Mouse (Mus musculus) liver, embryonic 14.5 days (tissue): ENCODE data around the gene Lpxn. TPM values are rescaled to one million over a fixed set of nuclear protein-coding genes. Genes with fewer than 3 reads are reported as not detected.

ENCODE experiments used
- ATAC-seq: fragments of 200-750 bp; cut with Nextera tagmentation; 2 replicates; pipeline ENCODE4 v1.8.0; 2017; ENCODE audit warnings: moderate number of reproducible peaks, mild to moderate bottlenecking, moderate library complexity; ENCODE audit not compliant: insufficient read depth
- DNase-seq, 3 experiments: peaks; one replicate each; pipeline ENCODE4 v3.0.0-alpha.2; 2012 to 2013; ENCODE audit warnings: low read depth in 3 of 3, low spot score in 3 of 3
- H3K27ac ChIP-seq: fragments of 300-500 bp; sonication (generic); 2 replicates; pipeline ENCODE4 v1.5.1; 2014; ENCODE audit warnings: moderate library complexity, mild to moderate bottlenecking, control low read depth, inconsistent platforms
- H3K27me3 ChIP-seq: fragments of 300-500 bp; sonication (generic); 2 replicates; pipeline ENCODE4 v1.6.1; 2014; ENCODE audit warnings: mild to moderate bottlenecking, low read length, moderate library complexity; ENCODE audit not compliant: control insufficient read depth, insufficient read depth
- H3K36me3 ChIP-seq: fragments of 300-500 bp; sonication (generic); replicated peaks from 2 replicates; pipeline ENCODE4 v1.6.1; 2014; ENCODE audit warnings: low read depth; ENCODE audit not compliant: control insufficient read depth, insufficient read depth
- H3K4me1 ChIP-seq, 2 experiments: fragments of 200-500 bp in 1 of 2; fragments of 300-500 bp in 1 of 2; sonication (generic) in 1 of 2; replicated peaks; 2 replicates each; pipeline ENCODE4 v1.6.1; 2012 to 2014; ENCODE audit warnings: antibody characterized with exemption in 1 of 2, inconsistent platforms in 1 of 2, low read length in 1 of 2; ENCODE audit not compliant: control insufficient read depth in 2 of 2, insufficient read depth in 2 of 2
- H3K4me2 ChIP-seq: fragments of 300-500 bp; sonication (generic); 2 replicates; pipeline ENCODE4 v1.6.1; 2014; ENCODE audit warnings: low read depth, mild to moderate bottlenecking, control low read depth, moderate library complexity
- H3K4me3 ChIP-seq, 2 experiments: fragments of 200-500 bp in 1 of 2; fragments of 300-500 bp in 1 of 2; sonication (generic) in 1 of 2; 2 replicates each; pipeline ENCODE4 v1.5.1; 2012 to 2014; ENCODE audit warnings: low read depth in 2 of 2, low read length in 2 of 2, mild to moderate bottlenecking in 2 of 2, control low read depth in 1 of 2, inconsistent platforms in 1 of 2, moderate library complexity in 1 of 2; ENCODE audit not compliant: insufficient read depth in 1 of 2
- H3K9ac ChIP-seq: fragments of 300-500 bp; sonication (generic); replicated peaks from 2 replicates; pipeline ENCODE4 v1.6.1; 2014; ENCODE audit warnings: mild to moderate bottlenecking, control low read depth, moderate library complexity
- H3K9me3 ChIP-seq: fragments of 300-500 bp; sonication (generic); 2 replicates; pipeline ENCODE4 v1.6.1; 2016; ENCODE audit warnings: low read length, mixed read lengths; ENCODE audit not compliant: control insufficient read depth
- CTCF ChIP-seq: IDR thresholded peaks from 2 replicates; pipeline ENCODE4 v1.5.1; 2016; ENCODE audit warnings: antibody characterized with exemption, low read depth, control low read depth
- EP300 ChIP-seq: IDR thresholded peaks from 2 replicates; pipeline ENCODE4 v1.6.1; 2016; ENCODE audit warnings: antibody characterized with exemption, low read depth
- WGBS: fragments of 180-500 bp; shearing (Covaris S2); extraction: QIAGEN DNeasy Blood & Tissue Kit; methylation state at CpG from one replicate; pipeline ENCODE4 v1.1.7; 2014; ENCODE audit not compliant: insufficient replicate concordance; 5-methylcytosine and 5-hydroxymethylcytosine counted together
- polyA plus RNA-seq, 2 experiments: library from polyadenylated mRNA; depleted of rRNA in 1 of 2; stranded (reverse) in 1 of 2; unstranded in 1 of 2; fragments of >200 nt; fragmentation: Nextera tagmentation in 1 of 2; extraction: Ambion mirVana in 1 of 2; gene quantifications; 2 replicates each; pipeline versions ENCODE4 v1.2.1 to v1.2.3; 2012 to 2014

The Lpxn gene
- polyA plus RNA-seq, 2 experiments, result 1.3 to 2.7 TPM

GRCm38 (mm10) chr19:12831559-12831958, 35.6 kb downstream of the Lpxn start:
- Histone ChIP-seq H3K36me3 (no peaks in the 10 kb centered on the region), H3K4me1 (peaks cover 2 to 5% of the 10 kb centered on the region in 2 experiments; a peak in 2 of 4 replicates), H3K27me3 (no peaks in the 10 kb centered on the region), H3K9me3 (no peaks in the 10 kb centered on the region), H3K9ac (no peak overlapping the region), H3K4me2 (no peak overlapping the region), H3K4me3 (no peak overlapping the region), H3K27ac (no peak overlapping the region)
- DNase-seq (no peak), ATAC-seq (no peak)
- no peak for TF ChIP-seq CTCF
- no peak for TF ChIP-seq EP300
- WGBS, result 44% methylated on average over 1 of the region's 1 CpGs

DNA sequence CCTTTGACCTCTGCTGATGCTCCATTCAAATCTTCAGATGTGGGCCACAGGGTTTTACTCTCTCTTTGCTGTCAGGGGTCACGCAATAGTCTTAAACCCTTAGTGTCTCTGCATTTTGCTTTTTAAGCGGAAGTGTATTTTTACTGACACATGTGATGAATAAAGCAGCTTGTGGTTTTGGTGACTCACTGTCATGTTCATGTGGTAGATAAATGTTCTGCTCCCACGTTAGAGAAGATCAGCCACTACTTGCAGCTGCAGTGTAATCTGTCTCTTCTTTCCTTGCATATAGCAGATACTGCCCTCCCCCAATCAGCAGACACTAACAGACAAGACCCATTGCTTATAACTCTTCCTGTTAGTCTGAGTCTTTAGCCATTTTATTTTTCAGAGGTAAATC, 37.6 kb downstream of the Lpxn start:
- DNase-seq (peak; percentile 20 to 29 (median 27)), ATAC-seq (peak; percentile 75; the same call in 1 of the 2 replicates)
- Histone ChIP-seq H3K27me3 (no peaks in the 10 kb centered on the region), H3K9ac (no peak overlapping the region), H3K4me2 (no peak overlapping the region), H3K4me1 (peaks cover 2 to 5% of the 10 kb centered on the region in 2 experiments; a peak in 2 of 4 replicates), H3K36me3 (no peaks in the 10 kb centered on the region), H3K27ac (no peak overlapping the region), H3K4me3 (no peak overlapping the region), H3K9me3 (no peaks in the 10 kb centered on the region)
- TF ChIP-seq CTCF (no peak), EP300 (0 out of 2 replicates have a peak, but pooled peaks have one; percentile 43)
- 8% methylated on average over 3 of the region's 3 CpGs for WGBS

GRCm38 (mm10) chr19:12838507-12838906, 42.5 kb downstream of the Lpxn start:
- H3K27ac ChIP-seq, result no peak overlapping the region
- no peak overlapping the region for H3K4me2 ChIP-seq
- H3K4me3 ChIP-seq, result no peak overlapping the region
- H3K9ac ChIP-seq, result no peak overlapping the region
- no peak for TF ChIP-seq CTCF
- TF ChIP-seq EP300, result no peak
- 53% methylated on average over 1 of the region's 1 CpGs for WGBS
- H3K36me3 ChIP-seq, result no peaks in the 10 kb centered on the region
- H3K27me3 ChIP-seq, result no peaks in the 10 kb centered on the region
- ATAC-seq (no peak), DNase-seq (no peak)
- H3K9me3 ChIP-seq, result no peaks in the 10 kb centered on the region
- H3K4me1 ChIP-seq, result no peaks in the 10 kb centered on the region; a peak in 1 of 4 replicates

DNA sequence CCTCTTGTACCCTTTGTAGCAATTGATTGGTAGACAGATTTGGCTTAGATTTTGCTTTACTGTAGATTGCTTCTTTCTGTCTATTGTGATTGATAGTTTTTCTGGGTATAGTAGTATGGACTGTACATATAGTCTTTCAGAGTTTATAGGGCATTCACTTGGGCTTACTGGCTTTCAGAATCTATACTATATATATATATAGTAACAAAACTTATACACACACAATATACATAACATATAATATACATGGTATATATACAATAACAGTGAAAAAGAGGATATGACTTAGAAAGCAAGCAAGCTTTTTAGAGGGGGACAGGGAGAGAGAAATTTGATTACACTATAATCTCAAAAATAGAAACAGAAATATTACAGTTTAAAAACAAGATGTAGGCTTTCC, 50.4 kb downstream of the Lpxn start, which contains the start of gene Gm5244:
Gene Gm5244, plus strand, starts transcription at position 301 of the 400 bp plus-strand sequence.
- Histone ChIP-seq H3K36me3 (no peaks in the 10 kb centered on the region), H3K9ac (no peak within 1 kb of the TSS), H3K4me2 (no peak within 1 kb of the TSS), H3K27ac (no peak within 1 kb of the TSS), H3K27me3 (no peaks in the 10 kb centered on the region), H3K9me3 (no peaks in the 10 kb centered on the region), H3K4me3 (no peak within 1 kb of the TSS), H3K4me1 (no peaks in the 10 kb centered on the region)
- no peak for TF ChIP-seq CTCF
- no peak for TF ChIP-seq EP300
- DNase-seq, result no peak
- no peak for ATAC-seq

GRCm38 (mm10) chr19:12856983-12857382, 61.0 kb downstream of the Lpxn start, which contains the start of gene Olfr1444:
Gene Olfr1444, plus strand, starts transcription at chr19:12857283.
- 35% methylated on average over 1 of the region's 1 CpGs for WGBS
- ATAC-seq, result no peak
- no peaks in the 10 kb centered on the region for H3K4me1 ChIP-seq
- DNase-seq, result no peak
- TF ChIP-seq EP300 (no peak), CTCF (no peak)
- H3K36me3 ChIP-seq, result no peaks in the 10 kb centered on the region
- no peak within 1 kb of the TSS for H3K4me2 ChIP-seq
- no peak within 1 kb of the TSS for H3K27ac ChIP-seq
- no peak within 1 kb of the TSS for H3K9ac ChIP-seq
- H3K9me3 ChIP-seq, result no peaks in the 10 kb centered on the region
- H3K4me3 ChIP-seq, result no peak within 1 kb of the TSS
- no peaks in the 10 kb centered on the region for H3K27me3 ChIP-seq

Other genes with a start within 250 kb of the Lpxn start
- 1.5 and 1.9 TPM in 2 replicates for gene Gm4952, start 196.2 kb upstream of the Lpxn start, polyA plus RNA-seq (2012; rRNA removed)
- gene Gm4952, start 196.2 kb upstream of the Lpxn start, polyA plus RNA-seq (2014; fragmentation: Nextera tagmentation; extraction: Ambion mirVana), result 4.2 and 4.3 TPM in 2 replicates
- 0.15 and 0.19 TPM in 2 replicates for gene Glyat, start 162.9 kb upstream of the Lpxn start, polyA plus RNA-seq (2012; rRNA removed)
- gene Glyat, start 162.9 kb upstream of the Lpxn start, polyA plus RNA-seq (2014; fragmentation: Nextera tagmentation; extraction: Ambion mirVana), result 0.38 and 0.48 TPM in 2 replicates
- gene Olfr1442, start 125.8 kb upstream of the Lpxn start, polyA plus RNA-seq (2012; rRNA removed), result not detected in 2 replicates
- not detected in 2 replicates for gene Olfr1442, start 125.8 kb upstream of the Lpxn start, polyA plus RNA-seq (2014; fragmentation: Nextera tagmentation; extraction: Ambion mirVana)
- gene Olfr1443, start 118.1 kb upstream of the Lpxn start, polyA plus RNA-seq (2012; rRNA removed), result not detected in 2 replicates
- gene Olfr1443, start 118.1 kb upstream of the Lpxn start, polyA plus RNA-seq (2014; fragmentation: Nextera tagmentation; extraction: Ambion mirVana), result not detected in 2 replicates
- 1.8 and 2.0 TPM in 2 replicates for gene Keg1, start 100.4 kb upstream of the Lpxn start, polyA plus RNA-seq (2012; rRNA removed)
- gene Keg1, start 100.4 kb upstream of the Lpxn start, polyA plus RNA-seq (2014; fragmentation: Nextera tagmentation; extraction: Ambion mirVana), result 2.7 and 4.6 TPM in 2 replicates
- 0.94 and 1.8 TPM in 2 replicates for gene Cntf, start 30.6 kb upstream of the Lpxn start, polyA plus RNA-seq (2012; rRNA removed)
- gene Cntf, start 30.6 kb upstream of the Lpxn start, polyA plus RNA-seq (2014; fragmentation: Nextera tagmentation; extraction: Ambion mirVana), result 0.35 and 0.72 TPM in 2 replicates
- gene Zfp91, start 67 bp upstream of the Lpxn start, polyA plus RNA-seq (2012; rRNA removed), result 9.7 and 13.5 TPM in 2 replicates
- gene Zfp91, start 67 bp upstream of the Lpxn start, polyA plus RNA-seq (2014; fragmentation: Nextera tagmentation; extraction: Ambion mirVana), result 4.8 and 5.2 TPM in 2 replicates
- gene Gm5244, start 50.5 kb downstream of the Lpxn start, polyA plus RNA-seq (2012; rRNA removed), result not detected in 2 replicates
- not detected in 2 replicates for gene Gm5244, start 50.5 kb downstream of the Lpxn start, polyA plus RNA-seq (2014; fragmentation: Nextera tagmentation; extraction: Ambion mirVana)
- not detected in 2 replicates for gene Olfr1444, start 61.1 kb downstream of the Lpxn start, polyA plus RNA-seq (2012; rRNA removed)
- not detected in 2 replicates for gene Olfr1444, start 61.1 kb downstream of the Lpxn start, polyA plus RNA-seq (2014; fragmentation: Nextera tagmentation; extraction: Ambion mirVana)
- gene Olfr1445, start 87.7 kb downstream of the Lpxn start, polyA plus RNA-seq (2012; rRNA removed), result not detected in 2 replicates
- gene Olfr1445, start 87.7 kb downstream of the Lpxn start, polyA plus RNA-seq (2014; fragmentation: Nextera tagmentation; extraction: Ambion mirVana), result not detected in 2 replicates
- gene Olfr1446, start 97.3 kb downstream of the Lpxn start, polyA plus RNA-seq (2012; rRNA removed), result not detected in 2 replicates
- not detected in 2 replicates for gene Olfr1446, start 97.3 kb downstream of the Lpxn start, polyA plus RNA-seq (2014; fragmentation: Nextera tagmentation; extraction: Ambion mirVana)
- not detected in 2 replicates for gene Olfr1447, start 107.5 kb downstream of the Lpxn start, polyA plus RNA-seq (2012; rRNA removed)
- gene Olfr1447, start 107.5 kb downstream of the Lpxn start, polyA plus RNA-seq (2014; fragmentation: Nextera tagmentation; extraction: Ambion mirVana), result not detected in 2 replicates
- not detected in 2 replicates for gene Olfr1448, start 128.2 kb downstream of the Lpxn start, polyA plus RNA-seq (2012; rRNA removed)
- not detected in 2 replicates for gene Olfr1448, start 128.2 kb downstream of the Lpxn start, polyA plus RNA-seq (2014; fragmentation: Nextera tagmentation; extraction: Ambion mirVana)
- gene Olfr1449, start 134.6 kb downstream of the Lpxn start, polyA plus RNA-seq (2012; rRNA removed), result not detected in 2 replicates
- gene Olfr1449, start 134.6 kb downstream of the Lpxn start, polyA plus RNA-seq (2014; fragmentation: Nextera tagmentation; extraction: Ambion mirVana), result not detected in 2 replicates
- gene Olfr1450, start 154.1 kb downstream of the Lpxn start, polyA plus RNA-seq (2012; rRNA removed), result not detected in 2 replicates
- not detected in 2 replicates for gene Olfr1450, start 154.1 kb downstream of the Lpxn start, polyA plus RNA-seq (2014; fragmentation: Nextera tagmentation; extraction: Ambion mirVana)
- gene Olfr1451, start 198.8 kb downstream of the Lpxn start, polyA plus RNA-seq (2012; rRNA removed), result not detected in 2 replicates
- not detected in 2 replicates for gene Olfr1451, start 198.8 kb downstream of the Lpxn start, polyA plus RNA-seq (2014; fragmentation: Nextera tagmentation; extraction: Ambion mirVana)
- not detected in 2 replicates for gene Olfr1453, start 232.1 kb downstream of the Lpxn start, polyA plus RNA-seq (2012; rRNA removed)
- gene Olfr1453, start 232.1 kb downstream of the Lpxn start, polyA plus RNA-seq (2014; fragmentation: Nextera tagmentation; extraction: Ambion mirVana), result not detected in 2 replicates